Mouse (Mus musculus): Measurements from ENCODE around the gene Snd1.

- TF ChIP-seq CTCF (conservative IDR thresholded peaks at IDR 0.05; ENCODE audit: low read length) (no peak), POU5F1 (IDR thresholded peaks at IDR 0.05; ENCODE audit: borderline replicate concordance, low read length) (no peak)
Measured at GRCm38 (mm10) chr6:28680537-28680936, 205.6 kb downstream of the Snd1 start.

Data from E14TG2a.4 (cell line).